Mouse (Mus musculus) heart, embryonic 12.5 days (tissue): ENCODE results near the gene Abca1. TPM values are rescaled to one million over a fixed set of nuclear protein-coding genes. Genes with fewer than 3 reads are reported as not detected.

Experiments used
- ATAC-seq: fragments of 200-750 bp; cut with Nextera tagmentation; 2 replicates; pipeline ENCODE4 v1.8.0; 2017; ENCODE audit warnings: moderate TSS enrichment, moderate library complexity; ENCODE audit not compliant: insufficient number of reproducible peaks, low FRiP score
- H3K27ac ChIP-seq: fragments of 300-500 bp; sonication (generic); 2 replicates; pipeline ENCODE4 v1.5.1; 2016; ENCODE audit warnings: mild to moderate bottlenecking, moderate library complexity; ENCODE audit not compliant: poor library complexity, severe bottlenecking
- H3K27me3 ChIP-seq: fragments of 300-500 bp; sonication (generic); replicated peaks from 2 replicates; pipeline ENCODE4 v1.6.1; 2016; ENCODE audit warnings: mild to moderate bottlenecking, moderate library complexity
- H3K36me3 ChIP-seq: fragments of 300-500 bp; sonication (generic); 2 replicates; pipeline ENCODE4 v1.6.1; 2016; ENCODE audit warnings: mild to moderate bottlenecking, moderate library complexity
- H3K4me1 ChIP-seq: fragments of 300-500 bp; sonication (generic); replicated peaks from 2 replicates; pipeline ENCODE4 v1.6.1; 2016; ENCODE audit warnings: mild to moderate bottlenecking
- H3K4me2 ChIP-seq: fragments of 300-500 bp; sonication (generic); 2 replicates; pipeline ENCODE4 v1.6.1; 2016; ENCODE audit warnings: mild to moderate bottlenecking, moderate library complexity
- H3K4me3 ChIP-seq: fragments of 300-500 bp; sonication (generic); 2 replicates; pipeline ENCODE4 v1.5.1; 2016; ENCODE audit warnings: mild to moderate bottlenecking
- H3K9ac ChIP-seq: fragments of 300-500 bp; sonication (generic); 2 replicates; pipeline ENCODE4 v1.6.1; 2016; ENCODE audit warnings: mild to moderate bottlenecking, moderate library complexity
- H3K9me3 ChIP-seq: fragments of 300-500 bp; sonication (generic); replicated peaks from 2 replicates; pipeline ENCODE4 v1.6.1; 2016; ENCODE audit warnings: mild to moderate bottlenecking, moderate library complexity
- WGBS: fragments of 180-500 bp; shearing (Covaris S2); methylation state at CpG from one replicate; pipeline ENCODE4 v1.1.7; 2016; 5-methylcytosine and 5-hydroxymethylcytosine counted together
- polyA plus RNA-seq: library from polyadenylated mRNA; unstranded; fragments of >200 nt; fragmentation: Nextera tagmentation; extraction: Ambion mirVana; gene quantifications from 2 replicates; pipeline ENCODE4 v1.2.1, GENCODE M21; 2016

Gene Abca1
- polyA plus RNA-seq, 1 experiment from 2014 or later, result 3.8 TPM

DNA sequence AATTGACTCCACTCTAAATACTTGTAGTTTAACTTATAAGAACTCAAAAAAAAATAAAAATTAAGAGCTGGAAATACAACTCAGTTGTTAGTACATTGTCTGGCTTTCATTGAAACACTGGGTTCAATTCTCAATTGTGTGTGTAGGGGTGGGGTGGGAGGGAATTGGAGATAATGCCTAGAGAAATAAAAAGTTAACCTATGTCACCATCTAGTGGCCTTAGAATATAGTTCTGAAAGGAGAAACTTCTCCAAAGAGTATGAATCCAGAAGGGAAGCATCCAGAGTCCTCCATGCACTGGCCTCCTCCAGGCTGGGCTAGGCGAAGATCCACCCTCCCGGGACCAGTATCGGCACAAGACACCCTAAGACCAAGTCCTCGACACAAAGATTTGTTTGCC lies 150.5 kb downstream of the Abca1 start:
- Histone ChIP-seq H3K4me3 (no peak overlapping the region), H3K27ac (no peak overlapping the region), H3K27me3 (no peaks in the 10 kb centered on the region), H3K4me1 (peaks cover 6% of the 10 kb centered on the region; the same call in 1 of the 2 replicates), H3K36me3 (peaks cover under 1% of the 10 kb centered on the region; the same call in 1 of the 2 replicates), H3K4me2 (no peak overlapping the region), H3K9ac (no peak overlapping the region), H3K9me3 (no peaks in the 10 kb centered on the region)
- 71% methylated on average over 4 of the region's 4 CpGs for WGBS
- no peak for ATAC-seq

DNA sequence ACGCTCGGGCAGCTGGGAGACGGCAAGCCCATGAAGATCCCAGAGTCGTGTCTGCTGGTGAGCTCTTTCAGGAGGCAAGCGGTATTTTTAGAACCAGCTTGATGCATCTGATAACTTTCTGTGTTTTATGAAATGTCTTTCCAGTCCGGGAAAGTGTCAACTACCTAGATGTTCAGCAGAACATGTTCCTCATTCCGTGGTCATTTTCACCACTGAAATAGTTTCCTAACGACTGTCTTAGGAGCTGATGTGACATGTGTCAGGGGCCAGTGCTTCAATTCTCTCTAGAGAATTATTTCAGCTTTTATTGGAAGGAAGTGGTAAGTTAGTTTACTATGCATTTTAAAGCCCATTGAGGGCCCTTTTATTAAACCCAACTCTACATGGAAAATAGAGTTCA lies 159.5 kb downstream of the Abca1 start:
- H3K27ac ChIP-seq, result no peak overlapping the region
- WGBS, result 39% methylated on average over 8 of the region's 8 CpGs
- no peak for ATAC-seq
- no peak overlapping the region for H3K9ac ChIP-seq
- no peaks in the 10 kb centered on the region for H3K9me3 ChIP-seq
- no peak overlapping the region for H3K4me3 ChIP-seq
- no peaks in the 10 kb centered on the region for H3K27me3 ChIP-seq
- no peaks in the 10 kb centered on the region for H3K4me1 ChIP-seq
- H3K36me3 ChIP-seq, result no peaks in the 10 kb centered on the region
- H3K4me2 ChIP-seq, result no peak overlapping the region

- no peaks in the 10 kb centered on the region for H3K9me3 ChIP-seq
- WGBS, result 90% methylated on average over 6 of the region's 6 CpGs
- no peak for ATAC-seq
Measured at GRCm38 (mm10) chr4:52999449-52999848, 160.2 kb downstream of the Abca1 start.

GRCm38 (mm10) chr4:52989248-52989647 lies 170.4 kb downstream of the Abca1 start, which contains the start of gene Nipsnap3a:
Gene Nipsnap3a (plus strand): TSS chr4:52989272.
- no peak within 1 kb of the TSS for H3K27ac ChIP-seq
- WGBS, result 22% methylated on average over 12 of the region's 12 CpGs
- H3K9me3 ChIP-seq, result 0 out of 2 replicates have a peak, but pooled peaks cover 2% of the 10 kb centered on the region
- ATAC-seq, result no peak
- H3K27me3 ChIP-seq, result no peaks in the 10 kb centered on the region
- H3K36me3 ChIP-seq, result no peaks in the 10 kb centered on the region
- peak within 1 kb of the TSS; percentile 34; the same call in 1 of the 2 replicates for H3K9ac ChIP-seq
- H3K4me2 ChIP-seq, result peak within 1 kb of the TSS; percentile 64
- 0 out of 2 replicates have a peak, but pooled peaks cover 5% of the 10 kb centered on the region for H3K4me1 ChIP-seq
- peak within 1 kb of the TSS; percentile 20 for H3K4me3 ChIP-seq

More at GRCm38 (mm10) chr4:52999449-52999848, 160.2 kb downstream of the Abca1 start:
- no peak overlapping the region for H3K27ac ChIP-seq
- no peak overlapping the region for H3K4me2 ChIP-seq
- no peaks in the 10 kb centered on the region for H3K36me3 ChIP-seq
- H3K9ac ChIP-seq, result no peak overlapping the region
- no peak overlapping the region for H3K4me3 ChIP-seq
- H3K4me1 ChIP-seq, result no peaks in the 10 kb centered on the region
- no peaks in the 10 kb centered on the region for H3K27me3 ChIP-seq

DNA sequence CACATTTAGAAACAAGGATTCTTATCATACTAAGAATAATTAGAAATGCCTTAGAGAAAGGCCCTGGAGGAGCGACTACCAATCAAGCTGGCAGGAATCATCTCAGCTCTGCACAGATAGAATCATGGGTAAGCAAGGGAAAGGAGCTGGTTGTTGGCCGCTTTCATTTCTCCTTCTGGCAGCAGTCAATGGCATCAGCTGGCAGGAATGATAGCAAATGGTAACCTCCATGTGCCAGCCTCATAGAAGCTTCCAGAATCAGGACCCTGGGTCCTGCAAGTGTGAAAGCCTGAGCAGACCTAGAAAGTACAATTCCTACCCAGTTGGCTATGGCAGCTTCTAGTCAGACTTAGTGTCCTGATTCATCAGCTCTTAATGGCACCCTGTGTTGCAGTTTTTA lies 173.4 kb downstream of the Abca1 start:
- no peak overlapping the region for H3K27ac ChIP-seq
- H3K27me3 ChIP-seq, result no peaks in the 10 kb centered on the region
- H3K4me1 ChIP-seq, result 0 out of 2 replicates have a peak, but pooled peaks cover 5% of the 10 kb centered on the region
- 0 out of 2 replicates have a peak, but pooled peaks cover 2% of the 10 kb centered on the region for H3K9me3 ChIP-seq
- no peak overlapping the region for H3K4me3 ChIP-seq
- 84% methylated on average over 2 of the region's 2 CpGs for WGBS
- no peak overlapping the region for H3K4me2 ChIP-seq
- no peak for ATAC-seq
- no peak overlapping the region for H3K9ac ChIP-seq
- H3K36me3 ChIP-seq, result no peaks in the 10 kb centered on the region

- Histone ChIP-seq H3K27me3 (no peaks in the 10 kb centered on the region), H3K4me2 (no peak overlapping the region), H3K36me3 (no peaks in the 10 kb centered on the region), H3K9ac (no peak overlapping the region), H3K4me1 (0 out of 2 replicates have a peak, but pooled peaks cover 5% of the 10 kb centered on the region), H3K9me3 (no peaks in the 10 kb centered on the region), H3K4me3 (no peak overlapping the region), H3K27ac (no peak overlapping the region)
- ATAC-seq, result no peak
- 64% methylated on average over 2 of the region's 2 CpGs for WGBS
Measured at GRCm38 (mm10) chr4:52985216-52985615, 174.5 kb downstream of the Abca1 start.

Other genes with a start within 250 kb of the Abca1 start
- gene Olfr272, start 240.7 kb downstream of the Abca1 start, polyA plus RNA-seq, result not detected in 2 replicates
- not detected in 2 replicates for gene Olfr270, start 195.3 kb downstream of the Abca1 start, polyA plus RNA-seq
- not detected in 2 replicates for gene Nipsnap3a, start 170.6 kb downstream of the Abca1 start, polyA plus RNA-seq
- gene Nipsnap3b, start 148.0 kb downstream of the Abca1 start, polyA plus RNA-seq, result 89.6 and 90.0 TPM in 2 replicates